Mouse (Mus musculus): ENCODE measurements around the gene Usp6nl. TPM values are rescaled to one million over a fixed set of nuclear protein-coding genes. Genes with fewer than 3 reads are reported as not detected.

The Usp6nl gene
- total and polyA plus RNA-seq, 3 experiments, result 2.0 to 6.6 (median 6.5) TPM

GRCm38 (mm10) chr2:6483081-6483992, 160.9 kb downstream of the Usp6nl start:
- Histone ChIP-seq H3K4me1 (ENCODE audit: control insufficient read depth, insufficient read depth, low read length) (peaks cover 22% of the 10 kb centered on the region), H3K36me3 (ENCODE audit: control insufficient read depth, insufficient read depth, low read length) (no peaks in the 10 kb centered on the region), H3K27me3 (ENCODE audit: control insufficient read depth, insufficient read depth, low read length) (no peaks in the 10 kb centered on the region), H3K79me2 (replicated peaks; ENCODE audit: control insufficient read depth, insufficient read depth, low read length) (no peaks in the 10 kb centered on the region), H3K27ac (peak overlapping the region; percentile 59), H3K4me3 (no peak overlapping the region), H3K9ac (ENCODE audit: low read depth, low read length) (no peak overlapping the region)
- TF ChIP-seq EP300 (IDR thresholded peaks at IDR 0.05; ENCODE audit: insufficient read depth, low read depth, low read length), result no peak
- no peak for TF ChIP-seq POLR2A (IDR thresholded peaks at IDR 0.05; ENCODE audit: insufficient read depth, low read depth, low read length)
- TF ChIP-seq CTCF (IDR thresholded peaks at IDR 0.05), result peak; percentile 27
- WGBS, result 28% methylated on average over 8 of the region's 8 CpGs
- intact Hi-C loops (cut with DNase I), result loop anchor here (5.0 kb wide), 1 partner anchor 59 kb away; no protein-coding TSS in a partner anchor
- DNase-seq, result peak; percentile 71 to 73

DNA sequence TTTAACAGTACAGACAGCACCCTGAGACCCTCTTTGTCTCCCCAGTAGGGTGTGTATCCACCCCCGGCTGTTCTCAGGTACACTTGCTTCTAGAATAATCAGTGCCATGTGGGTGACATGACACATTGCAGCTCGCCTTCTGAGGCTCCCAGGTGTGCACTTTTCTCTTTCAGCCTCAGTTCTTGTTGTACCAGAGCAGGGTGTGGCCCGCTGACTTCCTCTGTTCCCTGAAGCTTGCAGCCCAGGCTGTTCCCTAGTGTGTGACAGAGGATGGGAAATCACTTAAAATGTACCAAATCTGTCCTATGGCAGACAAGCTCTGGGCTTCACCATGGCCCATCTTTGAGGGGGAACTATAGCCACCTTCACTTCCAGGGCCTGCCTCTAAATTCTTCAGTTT, 161.7 kb downstream of the Usp6nl start:
- Histone ChIP-seq H3K27ac (peak overlapping the region; percentile 59), H3K27me3 (ENCODE audit: control insufficient read depth, insufficient read depth, low read length) (no peaks in the 10 kb centered on the region), H3K36me3 (ENCODE audit: control insufficient read depth, insufficient read depth, low read length) (no peaks in the 10 kb centered on the region), H3K4me3 (no peak overlapping the region), H3K4me1 (ENCODE audit: control insufficient read depth, insufficient read depth, low read length) (peaks cover 16% of the 10 kb centered on the region), H3K79me2 (replicated peaks; ENCODE audit: control insufficient read depth, insufficient read depth, low read length) (no peaks in the 10 kb centered on the region), H3K9ac (ENCODE audit: low read depth, low read length) (no peak overlapping the region)
- WGBS, result 74% methylated on average over 3 of the region's 3 CpGs
- DNase-seq, result no peak
- intact Hi-C loops (cut with DNase I), result loop anchor here (5.0 kb wide), 1 partner anchor 58 kb away; no protein-coding TSS in a partner anchor
- TF ChIP-seq CTCF (IDR thresholded peaks at IDR 0.05), result no peak
- TF ChIP-seq EP300 (IDR thresholded peaks at IDR 0.05; ENCODE audit: insufficient read depth, low read depth, low read length), result 0 out of 2 replicates have a peak, but pooled peaks have one; percentile 27

DNA sequence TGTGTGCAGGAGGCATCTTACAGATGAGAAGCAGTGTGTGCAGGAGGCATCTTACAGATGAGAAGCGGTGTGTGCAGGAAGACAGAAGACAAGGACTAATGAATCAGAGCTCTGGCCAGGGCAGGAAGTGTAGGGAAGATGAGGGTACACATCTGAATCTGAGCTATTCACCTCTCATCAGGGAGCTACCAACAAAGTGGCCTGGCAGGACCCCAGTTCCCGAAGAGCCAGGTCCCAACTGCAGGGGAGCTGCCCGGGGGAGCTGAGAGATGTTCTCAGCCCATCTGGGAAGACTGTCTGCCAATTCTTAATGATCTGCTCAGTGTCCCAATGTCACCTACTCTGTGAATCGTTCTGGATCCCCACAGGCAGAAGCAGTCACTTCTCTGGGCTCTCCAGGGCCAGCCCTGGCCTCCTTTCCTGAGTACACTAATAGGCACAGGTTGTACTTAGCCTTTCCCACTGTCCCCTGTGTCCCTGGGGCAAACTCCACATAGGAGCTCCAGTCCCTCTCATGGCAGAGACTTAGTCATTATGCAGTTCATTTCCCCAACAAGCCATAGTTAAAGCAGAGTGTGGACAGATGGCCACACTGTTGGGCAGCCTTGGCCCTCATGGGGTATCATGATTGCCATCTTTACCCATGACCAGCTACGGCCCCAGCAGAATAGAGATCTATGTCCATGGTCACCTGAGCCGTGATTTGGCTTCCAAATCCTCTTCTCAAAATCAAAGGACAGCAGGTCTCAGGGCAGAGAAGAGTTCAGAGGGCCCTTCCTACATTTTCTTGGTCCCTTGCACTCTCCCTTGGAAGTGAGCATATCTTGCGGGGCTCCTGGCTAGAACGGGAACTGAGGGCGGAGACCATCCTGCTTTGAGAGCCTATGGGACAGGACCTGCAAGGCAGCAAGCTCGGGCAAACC, 165.4 kb downstream of the Usp6nl start:
- no peaks in the 10 kb centered on the region for H3K27me3 ChIP-seq (ENCODE audit: control insufficient read depth, insufficient read depth, low read length)
- no peak overlapping the region for H3K9ac ChIP-seq (ENCODE audit: low read depth, low read length)
- no peak for TF ChIP-seq EP300 (IDR thresholded peaks at IDR 0.05; ENCODE audit: insufficient read depth, low read depth, low read length)
- no peak for TF ChIP-seq CTCF (IDR thresholded peaks at IDR 0.05)
- TF ChIP-seq POLR2A (IDR thresholded peaks at IDR 0.05; ENCODE audit: insufficient read depth, low read depth, low read length), result no peak
- no peaks in the 10 kb centered on the region for H3K79me2 ChIP-seq (replicated peaks; ENCODE audit: control insufficient read depth, insufficient read depth, low read length)
- no peak for DNase-seq
- no peak overlapping the region for H3K4me3 ChIP-seq
- H3K4me1 ChIP-seq (ENCODE audit: control insufficient read depth, insufficient read depth, low read length), result peaks cover 9% of the 10 kb centered on the region
- 80% methylated on average over 10 of the region's 10 CpGs for WGBS
- H3K36me3 ChIP-seq (ENCODE audit: control insufficient read depth, insufficient read depth, low read length), result no peaks in the 10 kb centered on the region
- intact Hi-C loops (cut with DNase I), result no loop called here
- no peak overlapping the region for H3K27ac ChIP-seq

GRCm38 (mm10) chr2:6488489-6489056, 166.1 kb downstream of the Usp6nl start:
- TF ChIP-seq POLR2A (IDR thresholded peaks at IDR 0.05; ENCODE audit: insufficient read depth, low read depth, low read length) (no peak), EP300 (IDR thresholded peaks at IDR 0.05; ENCODE audit: insufficient read depth, low read depth, low read length) (no peak), CTCF (IDR thresholded peaks at IDR 0.05) (no peak)
- Histone ChIP-seq H3K27ac (no peak overlapping the region), H3K79me2 (replicated peaks; ENCODE audit: control insufficient read depth, insufficient read depth, low read length) (no peaks in the 10 kb centered on the region), H3K4me1 (ENCODE audit: control insufficient read depth, insufficient read depth, low read length) (peaks cover 4% of the 10 kb centered on the region), H3K9ac (ENCODE audit: low read depth, low read length) (no peak overlapping the region), H3K4me3 (no peak overlapping the region), H3K27me3 (ENCODE audit: control insufficient read depth, insufficient read depth, low read length) (no peaks in the 10 kb centered on the region), H3K36me3 (ENCODE audit: control insufficient read depth, insufficient read depth, low read length) (no peaks in the 10 kb centered on the region)
- intact Hi-C loops (cut with DNase I), result no loop called here
- no peak for DNase-seq
- WGBS, result 88% methylated on average over 14 of the region's 14 CpGs

DNA sequence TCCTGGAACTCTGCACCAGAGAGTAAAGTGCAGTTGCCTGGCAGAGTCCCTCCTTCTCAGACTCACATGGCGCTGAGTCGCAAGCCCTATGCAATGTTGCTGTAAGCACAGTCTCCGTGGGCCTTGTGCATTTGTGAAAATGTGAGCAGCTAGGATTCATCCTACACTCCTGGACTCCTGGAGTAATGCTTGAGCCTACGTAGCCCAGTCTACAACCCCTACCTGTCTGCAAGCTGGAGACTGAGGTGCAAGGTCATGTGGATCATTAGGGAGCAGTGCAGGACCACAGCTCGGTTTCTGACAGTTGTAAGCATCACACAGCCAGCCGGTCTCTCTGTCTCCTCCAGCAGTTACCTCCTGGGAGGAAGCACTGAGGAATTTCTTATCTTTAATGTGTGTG, 167.6 kb downstream of the Usp6nl start:
- Histone ChIP-seq H3K79me2 (replicated peaks; ENCODE audit: control insufficient read depth, insufficient read depth, low read length) (no peaks in the 10 kb centered on the region), H3K4me1 (ENCODE audit: control insufficient read depth, insufficient read depth, low read length) (no peaks in the 10 kb centered on the region), H3K27ac (no peak overlapping the region), H3K4me3 (no peak overlapping the region), H3K36me3 (ENCODE audit: control insufficient read depth, insufficient read depth, low read length) (no peaks in the 10 kb centered on the region), H3K9ac (ENCODE audit: low read depth, low read length) (no peak overlapping the region), H3K27me3 (ENCODE audit: control insufficient read depth, insufficient read depth, low read length) (no peaks in the 10 kb centered on the region)
- 95% methylated on average over 6 of the region's 6 CpGs for WGBS
- intact Hi-C loops (cut with DNase I), result no loop called here
- DNase-seq, result no peak
- TF ChIP-seq CTCF (IDR thresholded peaks at IDR 0.05) (no peak), EP300 (IDR thresholded peaks at IDR 0.05; ENCODE audit: insufficient read depth, low read depth, low read length) (no peak), POLR2A (IDR thresholded peaks at IDR 0.05; ENCODE audit: insufficient read depth, low read depth, low read length) (no peak)

Data from heart, adult 2 months (tissue).